Mouse (Mus musculus) gastrocnemius, adult 18-20 months (tissue): Measurements from ENCODE around the gene Clic1. TPM values are rescaled to one million over a fixed set of nuclear protein-coding genes. Genes with fewer than 3 reads are reported as not detected.
A peak's percentile ranks its signal among the peaks of the same experiment; 100 is the strongest.

ENCODE experiments used
- DNase-seq: peaks from one replicate; pipeline ENCODE4 v3.0.0; 2021; ENCODE audit warnings: low spot score
- total RNA-seq, 2 experiments: library from RNA; stranded (reverse); gene quantifications; 2 replicates each; pipeline ENCODE4 v1.2.3; 2021

The Clic1 gene
- total RNA-seq, 2 experiments from 2014 or later: 7.5 to 11.6 TPM

GRCm38 (mm10) chr17:35044904-35045806, 4.6 kb upstream of the Clic1 start:
- DNase-seq: no peak

GRCm38 (mm10) chr17:35045807-35046680, 3.7 kb upstream of the Clic1 start:
- DNase-seq: no peak

- DNase-seq: peak; percentile 96
Observed at GRCm38 (mm10) chr17:35046681-35047455, 2.9 kb upstream of the Clic1 start, which contains the start of gene Msh5. Gene Msh5, minus strand, starts transcription at chr17:35046745.

- DNase-seq: no peak
Observed at GRCm38 (mm10) chr17:35047688-35048087, 2.1 kb upstream of the Clic1 start.

- DNase-seq: no peak
Observed at GRCm38 (mm10) chr17:35048149-35048931, 1.4 kb upstream of the Clic1 start.

- DNase-seq: no peak
Observed at GRCm38 (mm10) chr17:35048932-35049440, 780 bp upstream of the Clic1 start.

- peak; percentile 69 for DNase-seq
Observed at GRCm38 (mm10) chr17:35050126-35050750, 472 bp downstream of the Clic1 start.

- peak; percentile 61 for DNase-seq
Observed at GRCm38 (mm10) chr17:35051156-35052086, 1.7 kb downstream of the Clic1 start.

- DNase-seq: no peak
Observed at GRCm38 (mm10) chr17:35052271-35052798, 2.6 kb downstream of the Clic1 start.

GRCm38 (mm10) chr17:35055691-35056495, 6.1 kb downstream of the Clic1 start:
- no peak for DNase-seq

GRCm38 (mm10) chr17:35057090-35057489, 7.3 kb downstream of the Clic1 start:
- DNase-seq: no peak

- no peak for DNase-seq
Observed at GRCm38 (mm10) chr17:35058316-35058715, 8.6 kb downstream of the Clic1 start.

GRCm38 (mm10) chr17:35058911-35059892, 9.4 kb downstream of the Clic1 start, which contains the start of gene Ddah2:
Gene Ddah2, plus strand, starts transcription at chr17:35059035.
- peak; percentile 89 for DNase-seq

- no peak for DNase-seq
Observed at GRCm38 (mm10) chr17:35060071-35060470, 10.3 kb downstream of the Clic1 start.

GRCm38 (mm10) chr17:35060737-35061297, 11.1 kb downstream of the Clic1 start:
- DNase-seq: no peak

- no peak for DNase-seq
Observed at GRCm38 (mm10) chr17:35061299-35061698, 11.5 kb downstream of the Clic1 start.
